Mouse (Mus musculus) embryo, embryonic 10 days (tissue): ENCODE data around the gene Tmed4.
"Not testable (repeated sequence)": the region's sequence is repeated elsewhere in the genome, so short reads cannot be mapped to it uniquely, and the experiment has no call there.

ENCODE experiments used
- DNase-seq: peaks from one replicate; pipeline ENCODE4 v3.0.0-alpha.2; 2015; ENCODE audit warnings: low spot score

Tmed4 gene

GRCm38 (mm10) chr11:6267320-6268254, 7.1 kb downstream of the Tmed4 start, which contains the start of gene Ddx56:
Gene Ddx56 (minus strand): TSS chr11:6267772.
- DNase-seq: peak; percentile 98

DNA sequence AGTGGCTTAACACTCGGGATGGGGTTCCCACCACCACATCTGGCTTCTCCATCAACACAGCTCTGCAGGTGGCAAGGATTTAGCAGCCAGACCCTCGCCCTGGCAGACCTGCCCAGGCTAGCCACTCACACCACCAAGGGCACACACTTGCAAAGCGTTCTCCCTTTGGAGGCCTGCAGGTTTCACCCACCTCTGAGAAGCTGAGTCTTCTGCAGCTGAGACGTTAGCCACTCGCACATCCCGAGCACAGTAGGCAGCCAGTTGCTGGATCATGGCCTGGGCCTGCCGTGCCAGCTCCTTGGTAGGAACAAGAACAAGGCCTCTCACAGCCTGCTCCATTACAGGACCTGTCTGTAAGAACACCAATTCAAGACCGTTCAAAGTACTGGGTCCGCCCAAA, 8.0 kb downstream of the Tmed4 start:
- DNase-seq: no peak

- DNase-seq: peak; percentile 93
Observed at GRCm38 (mm10) chr11:6261434-6262082, 13.1 kb downstream of the Tmed4 start.

DNA sequence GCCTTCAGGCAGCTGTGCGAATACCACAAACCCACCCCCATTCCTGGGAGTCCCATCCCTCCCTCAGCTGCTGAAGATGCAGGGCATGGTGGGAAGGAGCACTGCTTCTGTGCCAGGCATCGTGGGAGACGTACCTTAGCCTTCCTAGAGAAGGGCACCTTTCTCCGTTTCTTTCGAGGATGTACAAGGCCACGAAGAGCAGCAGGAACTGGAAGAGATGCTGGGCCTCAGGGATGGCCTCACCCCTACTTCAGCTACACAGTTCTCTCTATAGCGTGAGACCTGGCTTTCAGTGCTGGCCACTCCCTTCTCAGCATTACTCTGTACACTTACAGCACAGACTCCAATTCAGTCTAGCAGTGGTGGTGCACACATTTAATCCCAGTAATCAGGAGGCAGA, 15.3 kb downstream of the Tmed4 start:
- DNase-seq: no peak

DNA sequence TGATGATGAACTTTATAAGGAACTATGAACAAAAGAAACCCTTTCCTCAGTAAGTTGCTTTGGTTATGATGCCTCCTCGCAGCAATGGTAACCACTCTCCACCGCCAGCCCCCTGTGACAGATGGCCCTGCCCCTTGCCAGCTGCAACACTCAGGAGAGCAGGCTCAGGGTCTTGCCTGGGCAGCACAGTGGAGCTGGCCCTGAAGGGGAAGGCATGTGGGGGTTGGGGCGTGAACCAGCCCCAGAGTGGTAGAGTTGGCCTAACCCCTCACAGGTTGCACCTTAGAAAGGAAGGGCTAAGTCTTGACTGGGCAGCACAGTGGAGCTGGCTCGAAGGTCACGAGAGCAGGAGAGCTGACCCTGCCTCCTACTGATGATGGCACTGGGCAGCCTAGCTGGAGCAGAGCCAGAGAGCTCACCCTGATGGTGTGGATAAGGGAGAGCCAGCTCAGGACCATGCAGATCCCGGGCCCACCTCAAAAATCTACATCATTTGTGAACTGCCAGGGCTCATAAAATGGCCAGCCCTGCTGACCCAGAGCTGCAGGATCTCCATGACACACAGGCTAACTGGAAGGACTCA, 18.1 kb downstream of the Tmed4 start:
- DNase-seq: no peak

DNA sequence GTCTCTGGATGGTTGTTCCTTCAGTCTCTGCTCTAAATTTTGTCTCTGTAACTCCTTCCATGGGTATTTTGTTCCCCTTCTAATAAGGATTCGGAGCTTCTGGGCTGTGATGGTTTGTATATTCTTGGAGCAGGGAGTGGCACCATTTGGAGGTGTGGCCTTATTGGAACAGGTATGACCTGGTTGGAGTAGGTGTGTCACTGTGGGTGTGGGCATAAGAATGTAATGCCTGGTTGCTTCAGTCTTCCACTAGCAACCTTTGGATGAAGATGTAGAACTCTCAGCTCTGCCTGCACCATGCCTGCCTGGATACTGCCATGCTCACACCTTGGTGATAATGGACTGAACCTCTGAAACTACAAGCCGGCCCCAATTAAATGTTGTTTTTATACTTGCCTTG, 20.1 kb downstream of the Tmed4 start:
- not testable (repeated sequence) for DNase-seq

GRCm38 (mm10) chr11:6252824-6253223, 21.8 kb downstream of the Tmed4 start:
- DNase-seq: no peak

- no peak for DNase-seq
Observed at GRCm38 (mm10) chr11:6252248-6252647, 22.4 kb downstream of the Tmed4 start.

DNA sequence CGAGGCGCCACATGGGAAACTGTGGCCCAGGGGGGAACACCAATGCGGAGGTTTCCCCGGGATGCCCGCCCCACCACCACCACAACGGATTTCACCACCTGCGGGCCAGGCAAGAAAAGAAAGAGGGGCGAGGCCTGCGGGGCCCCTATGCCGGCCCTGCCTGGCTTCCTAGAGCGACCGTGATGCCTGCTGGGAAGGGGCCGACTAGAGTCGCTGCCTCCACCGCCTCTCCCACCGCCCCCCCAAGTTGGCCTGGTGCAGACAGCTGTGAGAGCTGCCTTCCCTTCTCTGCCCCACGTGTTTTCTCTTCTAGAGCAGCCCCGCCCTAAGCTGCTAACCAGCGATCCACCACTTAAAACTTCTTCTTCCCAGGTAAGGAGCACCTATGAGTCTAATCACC, 30.0 kb downstream of the Tmed4 start:
- no peak for DNase-seq

- DNase-seq: no peak
Observed at GRCm38 (mm10) chr11:6233025-6233424, 41.6 kb downstream of the Tmed4 start.

GRCm38 (mm10) chr11:6230012-6230411, 44.7 kb downstream of the Tmed4 start, which contains the start of gene Npc1l1:
Gene Npc1l1 (minus strand): TSS chr11:6230143.
- no peak for DNase-seq

GRCm38 (mm10) chr11:6224541-6225229, 50.0 kb downstream of the Tmed4 start:
- DNase-seq: no peak

DNA sequence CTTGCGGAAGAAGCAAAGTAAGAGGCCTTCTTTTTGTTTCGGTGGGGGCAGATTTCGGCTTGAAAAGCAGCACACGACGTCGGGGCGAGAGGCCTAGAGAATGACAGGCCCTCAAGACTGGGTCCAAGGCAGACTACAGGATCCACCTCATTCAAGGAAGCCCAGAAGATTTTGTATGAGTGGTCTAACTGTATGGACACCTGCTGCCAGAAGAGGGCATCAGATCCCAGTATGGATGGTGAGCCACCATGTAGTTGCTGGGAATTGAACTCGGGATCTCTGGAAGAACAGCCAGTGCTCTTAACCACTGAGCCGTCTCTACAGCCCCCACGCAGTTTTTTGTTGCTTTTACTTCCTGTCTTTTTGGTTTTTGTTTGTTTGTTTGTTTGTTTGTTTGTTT, 52.5 kb downstream of the Tmed4 start:
- no peak for DNase-seq
